Mouse (Mus musculus) cerebellum, postnatal 10 days (tissue): ENCODE data around the gene A730049H05Rik.
A peak's percentile ranks its signal among the peaks of the same experiment; 100 is the strongest.

Source experiments
- DNase-seq, 2 experiments: peaks; one replicate each; pipeline ENCODE4 v3.0.0; 2021; ENCODE audit warnings: mixed read lengths in 2 of 2

A730049H05Rik gene

GRCm38 (mm10) chr6:92816311-92816751 is at the start of gene A730049H05Rik:
Gene A730049H05Rik, plus strand, starts transcription at chr6:92816478.
- peak; percentile 21 to 26 for DNase-seq

GRCm38 (mm10) chr6:92776356-92776755 is 39.9 kb upstream of the A730049H05Rik start:
- DNase-seq, result peak; percentile 51 to 82

- no peak for DNase-seq
Measured at GRCm38 (mm10) chr6:92779140-92779934, 36.9 kb upstream of the A730049H05Rik start.

- DNase-seq, result no peak
Measured at GRCm38 (mm10) chr6:92779935-92780205, 36.4 kb upstream of the A730049H05Rik start.

GRCm38 (mm10) chr6:92781446-92781845 is 34.8 kb upstream of the A730049H05Rik start:
- no peak for DNase-seq

GRCm38 (mm10) chr6:92784782-92785181 is 31.5 kb upstream of the A730049H05Rik start:
- DNase-seq, result peak; percentile 77 to 86

- DNase-seq, result peak in 1 of 2 experiments; percentile 15
Measured at GRCm38 (mm10) chr6:92786701-92787375, 29.4 kb upstream of the A730049H05Rik start.

GRCm38 (mm10) chr6:92787376-92787712 is 28.9 kb upstream of the A730049H05Rik start:
- peak; percentile 95 to 97 for DNase-seq

GRCm38 (mm10) chr6:92793804-92794203 is 22.5 kb upstream of the A730049H05Rik start:
- no peak for DNase-seq

GRCm38 (mm10) chr6:92801462-92801861 is 14.8 kb upstream of the A730049H05Rik start:
- no peak for DNase-seq

- no peak for DNase-seq
Measured at GRCm38 (mm10) chr6:92802421-92802820, 13.9 kb upstream of the A730049H05Rik start.

- DNase-seq, result peak; percentile 61 to 73
Measured at GRCm38 (mm10) chr6:92803213-92803612, 13.1 kb upstream of the A730049H05Rik start.

- DNase-seq, result no peak
Measured at GRCm38 (mm10) chr6:92804254-92804971, 11.9 kb upstream of the A730049H05Rik start.

- DNase-seq, result no peak
Measured at GRCm38 (mm10) chr6:92809818-92810217, 6.5 kb upstream of the A730049H05Rik start.

- DNase-seq, result no peak
Measured at GRCm38 (mm10) chr6:92810628-92811027, 5.7 kb upstream of the A730049H05Rik start.

GRCm38 (mm10) chr6:92811566-92811965 is 4.7 kb upstream of the A730049H05Rik start:
- DNase-seq, result no peak

- DNase-seq, result peak; percentile 89 to 91
Measured at GRCm38 (mm10) chr6:92812702-92813370, 3.4 kb upstream of the A730049H05Rik start.

- DNase-seq, result no peak
Measured at GRCm38 (mm10) chr6:92817661-92818060, 1.4 kb downstream of the A730049H05Rik start.

GRCm38 (mm10) chr6:92821606-92822005 is 5.3 kb downstream of the A730049H05Rik start:
- no peak for DNase-seq

GRCm38 (mm10) chr6:92822006-92822405 is 5.7 kb downstream of the A730049H05Rik start:
- no peak for DNase-seq

- no peak for DNase-seq
Measured at GRCm38 (mm10) chr6:92823991-92824390, 7.7 kb downstream of the A730049H05Rik start.

- no peak for DNase-seq
Measured at GRCm38 (mm10) chr6:92826561-92826960, 10.3 kb downstream of the A730049H05Rik start.

- no peak for DNase-seq
Measured at GRCm38 (mm10) chr6:92827360-92827759, 11.1 kb downstream of the A730049H05Rik start.
